Mouse (Mus musculus) left cerebral cortex, adult 11 months (tissue): Measurements from ENCODE around the gene Cd9.

ENCODE experiments used
- DNase-seq: peaks from one replicate; pipeline ENCODE4 v3.0.0; 2022; ENCODE audit warnings: low spot score

Cd9 gene

GRCm38 (mm10) chr6:125494092-125494871, at the start of gene Cd9:
Cd9 (minus strand) TSS chr6:125494791.
- no peak for DNase-seq

GRCm38 (mm10) chr6:125541296-125541695, 46.7 kb upstream of the Cd9 start:
- no peak for DNase-seq

DNA sequence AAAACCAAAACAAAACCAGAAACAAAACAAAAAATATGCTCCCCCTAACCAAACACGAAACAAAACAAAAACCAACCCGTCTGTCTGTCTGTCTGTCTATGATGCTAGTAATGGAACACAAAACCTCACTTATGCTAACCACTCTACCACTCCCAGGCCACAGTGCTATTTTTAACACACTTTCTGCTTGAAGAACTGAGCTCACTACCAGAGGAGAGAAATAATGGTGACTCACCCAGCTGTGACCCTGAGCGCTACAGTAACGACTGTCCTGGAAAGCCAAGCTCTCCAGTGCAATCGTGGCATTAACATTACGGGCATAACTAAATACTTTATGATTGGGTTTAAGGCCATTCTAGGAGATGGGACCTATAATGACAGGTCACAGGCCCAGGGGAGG, 46.2 kb upstream of the Cd9 start:
- DNase-seq, result no peak

- DNase-seq, result no peak
These were observed 45.6 kb upstream of the Cd9 start for GRCm38 (mm10) chr6:125540199-125540598.

DNA sequence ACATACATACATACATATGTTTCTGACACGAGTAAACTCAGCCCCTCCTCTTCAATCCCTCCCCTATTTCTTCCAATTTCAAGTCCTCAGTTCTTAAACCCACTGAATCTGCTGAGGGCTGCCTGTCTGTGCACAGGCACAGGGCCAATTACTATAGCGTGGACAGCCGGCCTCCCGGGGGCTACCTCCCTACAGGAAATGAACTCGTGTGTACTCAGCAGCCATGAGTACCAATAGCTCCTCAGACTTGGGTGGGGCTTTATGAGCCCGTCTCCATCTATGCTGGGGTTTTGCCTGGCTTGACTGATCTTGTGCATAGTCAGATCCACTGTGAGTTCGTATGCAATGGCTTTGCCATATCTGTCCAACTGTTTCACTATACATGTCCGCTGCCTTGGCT, 44.8 kb upstream of the Cd9 start:
- no peak for DNase-seq

GRCm38 (mm10) chr6:125538469-125538868, 43.9 kb upstream of the Cd9 start:
- DNase-seq, result no peak

GRCm38 (mm10) chr6:125534990-125535389, 40.4 kb upstream of the Cd9 start:
- DNase-seq, result no peak

DNA sequence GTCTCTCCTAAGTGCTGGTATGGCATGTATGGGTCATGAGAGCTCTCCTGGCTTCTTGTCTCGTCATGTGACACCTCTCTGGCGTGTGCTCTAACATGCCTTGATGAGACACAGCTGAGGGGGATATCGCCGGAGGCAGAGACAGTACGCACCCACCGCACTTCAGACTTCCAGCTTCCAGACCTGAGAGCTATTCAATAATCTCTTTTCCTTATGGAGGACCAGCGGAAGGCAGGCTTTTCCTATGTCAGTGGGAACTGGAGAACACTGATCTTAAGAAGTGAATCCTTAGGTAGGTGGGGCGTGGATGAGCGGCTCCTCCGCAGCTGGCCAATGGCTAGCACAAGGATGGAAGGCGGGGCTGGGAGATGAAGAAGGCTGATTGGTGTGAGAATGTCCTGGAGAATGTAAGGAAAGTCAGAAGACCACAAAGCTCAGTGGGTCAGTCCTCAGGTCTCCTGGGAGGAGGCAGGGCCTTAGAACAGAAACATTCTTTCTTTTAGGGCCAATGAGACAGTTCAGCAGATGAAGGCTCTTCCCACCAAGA, 38.6 kb upstream of the Cd9 start:
- DNase-seq, result no peak

- no peak for DNase-seq
These were observed 34.9 kb upstream of the Cd9 start for GRCm38 (mm10) chr6:125529479-125529878.

GRCm38 (mm10) chr6:125528614-125529200, 34.1 kb upstream of the Cd9 start:
- no peak for DNase-seq

DNA sequence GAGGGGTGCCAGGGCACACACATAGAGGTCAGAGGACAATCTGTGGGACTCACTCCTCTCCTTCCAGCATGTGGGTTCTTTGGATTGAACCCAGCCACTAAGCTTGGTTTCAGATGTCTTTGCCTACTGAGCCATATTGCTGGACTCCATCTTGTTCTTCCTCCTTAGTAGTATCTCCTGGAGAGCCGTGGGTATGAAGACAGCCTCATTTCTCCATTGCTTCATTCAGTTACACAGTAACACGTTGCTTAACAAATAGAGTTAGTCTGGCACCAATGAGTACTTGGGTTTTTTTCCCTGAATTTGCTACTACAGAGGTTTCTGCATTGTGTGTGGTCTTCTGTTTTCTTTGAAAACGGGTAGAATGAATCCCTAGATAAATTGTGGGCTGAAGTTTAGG, 31.5 kb upstream of the Cd9 start:
- DNase-seq, result no peak

DNA sequence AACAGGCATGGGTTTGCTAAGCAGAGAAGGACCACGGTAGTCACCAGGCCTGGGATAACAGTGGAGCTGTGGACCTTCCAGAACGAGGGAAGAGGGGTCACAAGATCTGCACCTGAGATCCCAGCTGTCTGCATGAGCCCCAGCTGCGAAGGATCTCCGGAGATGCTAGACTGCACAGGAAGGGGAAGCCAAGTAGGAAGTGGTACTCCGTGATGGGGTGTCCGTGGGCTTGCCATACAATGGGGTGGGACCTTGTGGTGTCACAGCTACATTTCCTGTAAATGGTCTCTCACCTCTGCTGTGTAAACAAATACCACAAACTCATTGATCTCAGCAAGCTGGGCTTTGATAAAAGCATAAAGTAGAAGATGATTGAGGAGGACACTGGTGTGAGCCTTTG, 29.4 kb upstream of the Cd9 start:
- no peak for DNase-seq

DNA sequence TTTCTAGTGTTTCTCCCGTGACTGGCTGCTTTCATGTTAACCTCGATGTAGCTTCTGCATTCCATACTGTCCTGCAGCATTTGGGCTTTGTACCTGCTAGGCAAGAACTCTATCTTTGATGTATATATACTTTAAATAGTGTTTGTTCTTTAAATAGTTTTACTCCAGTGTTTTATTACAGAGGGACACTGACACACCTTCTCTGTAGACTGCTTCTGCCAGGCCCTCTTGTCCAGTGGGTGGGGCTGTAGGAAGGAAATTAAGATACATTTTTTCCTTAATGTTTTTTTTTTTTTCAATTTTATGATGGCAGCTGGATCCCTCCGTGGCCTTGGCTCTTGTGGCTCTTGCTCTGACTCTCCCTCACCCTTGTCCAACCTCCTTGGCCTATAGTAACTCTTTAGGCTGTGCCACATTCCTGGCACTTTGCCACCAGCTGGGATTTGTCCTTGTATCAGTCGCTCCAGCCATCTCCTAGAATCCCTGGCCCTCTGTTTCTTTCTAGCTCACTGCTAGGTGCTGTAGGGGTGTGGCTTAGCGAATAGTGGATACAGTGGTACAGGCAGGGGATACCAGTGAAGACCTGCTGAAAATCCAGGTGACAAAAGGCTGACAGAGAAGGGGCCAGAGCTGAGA, 27.1 kb upstream of the Cd9 start:
- DNase-seq, result no peak

- no peak for DNase-seq
These were observed 21.1 kb upstream of the Cd9 start for GRCm38 (mm10) chr6:125515503-125516315.

DNA sequence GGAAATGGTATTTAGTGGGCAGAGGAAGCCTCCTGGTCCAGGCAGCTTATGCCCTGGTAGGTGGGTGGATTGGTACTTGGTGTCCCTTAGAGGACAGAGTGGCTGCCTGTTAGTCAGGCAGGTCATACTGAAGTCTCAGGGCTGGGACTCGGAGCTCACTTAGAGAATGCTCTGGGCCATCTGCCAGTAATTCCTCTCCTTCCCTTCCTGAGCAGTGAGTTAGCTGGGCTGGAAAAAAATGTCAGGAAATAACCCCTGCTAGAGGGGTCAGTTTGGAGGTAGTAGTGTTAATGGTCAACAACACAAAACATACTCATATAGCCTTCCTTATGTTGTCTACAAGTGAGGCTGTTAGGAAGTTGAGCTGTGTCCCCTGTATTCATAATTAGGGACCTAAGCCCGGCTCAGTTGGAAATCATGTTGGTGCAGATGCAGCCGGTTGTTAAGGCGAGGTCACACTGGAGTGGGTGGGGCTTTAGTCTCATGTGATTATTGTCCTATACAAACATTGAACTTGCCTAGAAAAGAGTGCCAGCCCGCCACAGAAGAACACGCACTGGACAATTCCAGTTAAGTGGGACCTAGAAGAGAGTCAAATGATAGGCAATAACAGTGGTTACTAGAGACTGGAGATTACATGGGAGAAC, 18.5 kb upstream of the Cd9 start:
- DNase-seq, result no peak

- DNase-seq, result no peak
These were observed 16.6 kb upstream of the Cd9 start for GRCm38 (mm10) chr6:125511196-125511595.

DNA sequence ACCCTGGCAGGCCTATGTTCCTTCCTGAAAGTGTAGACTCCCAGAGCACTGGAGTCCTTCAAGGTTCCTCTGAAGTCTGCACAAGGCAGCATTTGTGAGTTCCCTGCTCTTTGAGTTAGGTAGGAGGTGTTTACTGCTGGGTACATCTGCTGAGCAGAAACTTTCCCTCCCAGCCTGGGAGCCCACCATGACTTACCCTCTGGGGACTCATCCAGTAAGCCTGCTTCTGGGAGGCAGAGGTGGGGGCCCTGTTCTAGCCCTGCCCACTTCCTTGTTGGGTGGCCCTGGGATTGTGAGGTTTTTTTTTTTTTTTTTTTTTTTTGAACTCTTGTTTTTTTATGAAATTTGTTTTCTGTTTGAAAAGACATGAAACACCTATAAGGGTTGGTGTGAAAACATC, 16.1 kb upstream of the Cd9 start:
- no peak for DNase-seq

- no peak for DNase-seq
These were observed 15.2 kb upstream of the Cd9 start for GRCm38 (mm10) chr6:125509783-125510182.

- DNase-seq, result no peak
These were observed 11.8 kb upstream of the Cd9 start for GRCm38 (mm10) chr6:125506427-125506826.

DNA sequence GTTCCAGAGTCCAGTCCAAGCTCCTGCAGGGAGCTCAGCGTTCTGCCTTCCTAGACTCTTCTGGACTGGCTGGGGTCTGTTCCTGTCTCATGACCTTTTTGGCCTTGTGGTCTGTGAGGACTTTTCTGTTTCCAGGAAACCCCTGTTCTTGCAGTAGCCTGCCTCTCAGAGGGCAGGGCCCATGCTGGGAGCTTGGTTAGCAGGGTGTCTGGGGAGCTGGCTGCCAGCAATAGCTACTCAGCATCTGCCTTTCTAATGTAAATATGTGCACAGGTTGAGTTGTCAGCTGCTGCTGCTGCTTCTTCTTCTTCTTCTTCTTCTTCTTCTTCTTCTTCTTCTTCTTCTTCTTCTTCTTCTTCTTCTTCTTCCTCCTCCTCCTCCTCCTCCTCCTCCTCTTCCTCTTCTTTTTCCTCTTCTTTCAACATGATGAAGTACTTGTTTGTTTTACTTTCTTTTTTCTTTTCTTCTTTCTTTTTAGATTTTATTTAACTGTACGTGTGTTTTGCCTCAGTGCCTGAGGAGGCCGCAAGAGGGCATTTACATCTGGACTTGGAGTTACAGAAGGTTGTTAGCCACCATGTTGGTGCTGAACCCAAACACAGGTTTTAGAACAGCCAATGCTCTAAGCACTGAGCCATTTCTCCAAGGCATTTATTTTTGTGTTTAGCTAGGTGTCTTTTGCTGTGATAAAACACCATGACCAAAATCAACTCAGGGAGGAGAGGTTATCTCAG, 10.2 kb upstream of the Cd9 start:
- DNase-seq, result no peak

GRCm38 (mm10) chr6:125503186-125503802, 8.7 kb upstream of the Cd9 start:
- DNase-seq, result no peak
